Mouse (Mus musculus): ENCODE results near the gene Grm1. TPM values are rescaled to one million over a fixed set of nuclear protein-coding genes. Genes with fewer than 3 reads are reported as not detected.
"Not testable (repeated sequence)": the region's sequence is repeated elsewhere in the genome, so short reads cannot be mapped to it uniquely, and the experiment has no call there.

Gene Grm1
- polyA plus RNA-seq, 1 experiment: not detected

- no peak for DNase-seq
- no peak for TF ChIP-seq CTCF (IDR thresholded peaks at IDR 0.05; ENCODE audit: insufficient read depth, low read length)
- WGBS: 57% methylated on average over 10 of the region's 10 CpGs
- Histone ChIP-seq H3K4me1 (ENCODE audit: control insufficient read depth, insufficient read depth, low read length) (no peaks in the 10 kb centered on the region), H3K4me3 (replicated peaks; ENCODE audit: extremely low read depth, low read depth, low read length) (no peak overlapping the region)
Measured at GRCm38 (mm10) chr10:11061318-11062071, 20.7 kb downstream of the Grm1 start.

- H3K4me1 ChIP-seq (ENCODE audit: control insufficient read depth, insufficient read depth, low read length): no peaks in the 10 kb centered on the region
- no peak overlapping the region for H3K4me3 ChIP-seq (replicated peaks; ENCODE audit: extremely low read depth, low read depth, low read length)
- DNase-seq: no peak
- WGBS: 69% methylated on average over 7 of the region's 7 CpGs
- TF ChIP-seq POLR2A (IDR thresholded peaks at IDR 0.05; ENCODE audit: borderline replicate concordance, extremely low read depth, low read depth, low read length): no peak
Measured at GRCm38 (mm10) chr10:11049361-11049760, 32.8 kb downstream of the Grm1 start.

GRCm38 (mm10) chr10:11045421-11045820 is 36.7 kb downstream of the Grm1 start:
- not testable (repeated sequence) for H3K4me1 ChIP-seq (ENCODE audit: control insufficient read depth, insufficient read depth, low read length); H3K4me3 ChIP-seq (replicated peaks; ENCODE audit: extremely low read depth, low read depth, low read length); DNase-seq
- 50% methylated on average over 13 of the region's 13 CpGs for WGBS

GRCm38 (mm10) chr10:11044455-11045106 is 37.6 kb downstream of the Grm1 start:
- WGBS: 86% methylated on average over 1 of the region's 1 CpGs
- no peak overlapping the region for H3K4me3 ChIP-seq (replicated peaks; ENCODE audit: extremely low read depth, low read depth, low read length)
- H3K4me1 ChIP-seq (ENCODE audit: control insufficient read depth, insufficient read depth, low read length): no peaks in the 10 kb centered on the region
- no peak for DNase-seq
- TF ChIP-seq POLR2A (IDR thresholded peaks at IDR 0.05; ENCODE audit: borderline replicate concordance, extremely low read depth, low read depth, low read length) (no peak), CTCF (IDR thresholded peaks at IDR 0.05; ENCODE audit: insufficient read depth, low read length) (no peak)

GRCm38 (mm10) chr10:11039323-11039722 is 42.8 kb downstream of the Grm1 start:
- no peak for DNase-seq
- TF ChIP-seq CTCF (IDR thresholded peaks at IDR 0.05; ENCODE audit: insufficient read depth, low read length): no peak
- TF ChIP-seq POLR2A (IDR thresholded peaks at IDR 0.05; ENCODE audit: borderline replicate concordance, extremely low read depth, low read depth, low read length): no peak
- Histone ChIP-seq H3K4me1 (ENCODE audit: control insufficient read depth, insufficient read depth, low read length) (no peaks in the 10 kb centered on the region), H3K4me3 (replicated peaks; ENCODE audit: extremely low read depth, low read depth, low read length) (no peak overlapping the region)

GRCm38 (mm10) chr10:11032221-11032620 is 49.9 kb downstream of the Grm1 start:
- 46% methylated on average over 2 of the region's 2 CpGs for WGBS
- no peaks in the 10 kb centered on the region for H3K4me1 ChIP-seq (ENCODE audit: control insufficient read depth, insufficient read depth, low read length)
- no peak for DNase-seq
- H3K4me3 ChIP-seq (replicated peaks; ENCODE audit: extremely low read depth, low read depth, low read length): no peak overlapping the region
- TF ChIP-seq CTCF (IDR thresholded peaks at IDR 0.05; ENCODE audit: insufficient read depth, low read length) (no peak), POLR2A (IDR thresholded peaks at IDR 0.05; ENCODE audit: borderline replicate concordance, extremely low read depth, low read depth, low read length) (no peak)

GRCm38 (mm10) chr10:11025764-11026518 is 56.2 kb downstream of the Grm1 start:
- Histone ChIP-seq H3K4me1 (ENCODE audit: control insufficient read depth, insufficient read depth, low read length) (no peaks in the 10 kb centered on the region), H3K4me3 (replicated peaks; ENCODE audit: extremely low read depth, low read depth, low read length) (no peak overlapping the region)
- WGBS: 47% methylated on average over 6 of the region's 6 CpGs
- TF ChIP-seq POLR2A (IDR thresholded peaks at IDR 0.05; ENCODE audit: borderline replicate concordance, extremely low read depth, low read depth, low read length) (no peak), CTCF (IDR thresholded peaks at IDR 0.05; ENCODE audit: insufficient read depth, low read length) (no peak)
- no peak for DNase-seq

GRCm38 (mm10) chr10:11018970-11019531 is 63.1 kb downstream of the Grm1 start:
- TF ChIP-seq CTCF (IDR thresholded peaks at IDR 0.05; ENCODE audit: insufficient read depth, low read length): no peak
- no peak for TF ChIP-seq POLR2A (IDR thresholded peaks at IDR 0.05; ENCODE audit: borderline replicate concordance, extremely low read depth, low read depth, low read length)
- 55% methylated on average over 2 of the region's 2 CpGs for WGBS
- no peaks in the 10 kb centered on the region for H3K4me1 ChIP-seq (ENCODE audit: control insufficient read depth, insufficient read depth, low read length)
- H3K4me3 ChIP-seq (replicated peaks; ENCODE audit: extremely low read depth, low read depth, low read length): no peak overlapping the region
- no peak for DNase-seq

GRCm38 (mm10) chr10:11013653-11014052 is 68.5 kb downstream of the Grm1 start:
- no peak for DNase-seq
- Histone ChIP-seq H3K4me3 (replicated peaks; ENCODE audit: extremely low read depth, low read depth, low read length) (no peak overlapping the region), H3K4me1 (ENCODE audit: control insufficient read depth, insufficient read depth, low read length) (no peaks in the 10 kb centered on the region)
- WGBS: 44% methylated on average over 3 of the region's 3 CpGs
- TF ChIP-seq POLR2A (IDR thresholded peaks at IDR 0.05; ENCODE audit: borderline replicate concordance, extremely low read depth, low read depth, low read length): no peak
- TF ChIP-seq CTCF (IDR thresholded peaks at IDR 0.05; ENCODE audit: insufficient read depth, low read length): no peak

Data from lung, adult 2 months (tissue).